Mouse (Mus musculus): ENCODE results near the gene A430078G23Rik. TPM values are rescaled to one million over a fixed set of nuclear protein-coding genes. Genes with fewer than 3 reads are reported as not detected.

The A430078G23Rik gene
- 0.12 and 0.21 TPM in 2 replicates for polyA plus RNA-seq (2015; fragmentation: Nextera tagmentation; extraction: Ambion mirVana)

GRCm38 (mm10) chr8:3353189-3353810 lies at the start of gene A430078G23Rik:
TSS of gene A430078G23Rik (plus strand) at chr8:3353415.

DNA sequence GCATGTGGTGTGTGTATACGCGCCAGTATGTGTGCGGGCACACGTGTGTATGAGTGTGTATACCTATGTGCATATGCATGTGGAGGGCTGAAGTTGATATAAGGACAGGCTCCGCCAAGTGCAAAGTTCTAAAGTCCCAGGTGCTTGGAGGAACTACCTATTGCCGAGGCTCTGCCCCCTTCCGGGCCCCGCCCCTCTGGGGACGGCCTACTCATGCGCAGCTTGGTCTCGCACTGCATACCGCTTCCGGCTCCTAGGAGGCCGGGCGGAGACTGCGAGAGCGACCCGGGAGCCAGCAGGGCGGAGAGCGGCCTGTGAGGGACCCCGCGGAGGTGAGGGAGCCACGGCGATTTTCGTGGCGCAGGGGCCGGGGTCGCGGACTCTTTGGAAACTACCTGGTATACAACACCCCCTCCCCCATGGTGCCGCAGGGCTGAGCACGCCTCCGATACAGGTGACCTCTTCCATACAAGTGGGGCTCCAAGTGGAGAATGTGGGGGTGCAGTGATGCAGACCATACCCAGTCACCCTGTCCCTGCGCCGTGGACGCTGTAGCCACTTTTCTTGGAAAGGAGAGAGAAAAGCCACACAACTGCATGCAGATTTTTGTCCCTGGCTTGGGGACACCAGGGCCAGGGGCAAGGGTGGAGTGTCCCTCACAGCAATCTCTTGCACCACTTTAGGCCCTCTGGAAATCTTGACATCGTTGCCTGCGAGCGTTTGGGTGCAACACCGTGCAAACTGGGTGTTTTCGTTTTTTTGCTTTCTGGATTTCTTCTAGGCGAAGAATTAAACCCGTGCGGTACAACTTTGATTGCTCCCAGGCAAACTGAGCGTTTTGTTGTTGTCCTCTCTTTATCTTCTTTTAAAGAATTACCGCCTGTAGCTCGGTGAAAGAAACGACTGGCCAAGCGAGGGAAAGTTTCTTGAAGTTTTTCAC lies 39.8 kb downstream of the A430078G23Rik start, which contains the start of gene Arhgef18:
Arhgef18 (plus strand) TSS at position 236 of the 940 bp plus-strand sequence.

Other genes with a start within 250 kb of the A430078G23Rik start
- 22.4 TPM in 2 replicates for gene Insr, start 73.8 kb upstream of the A430078G23Rik start, polyA plus RNA-seq (2015; fragmentation: Nextera tagmentation; extraction: Ambion mirVana)
- gene Arhgef18, start 39.6 kb downstream of the A430078G23Rik start, polyA plus RNA-seq (2015; fragmentation: Nextera tagmentation; extraction: Ambion mirVana): 7.6 and 9.2 TPM in 2 replicates
- gene Pex11g, start 114.3 kb downstream of the A430078G23Rik start, polyA plus RNA-seq (2015; fragmentation: Nextera tagmentation; extraction: Ambion mirVana): 5.5 and 7.1 TPM in 2 replicates
- 0.10 TPM in 1 of 2 replicates, not detected in the other for gene Tex45, start 117.4 kb downstream of the A430078G23Rik start, polyA plus RNA-seq (2015; fragmentation: Nextera tagmentation; extraction: Ambion mirVana)
- gene Zfp358, start 139.7 kb downstream of the A430078G23Rik start, polyA plus RNA-seq (2015; fragmentation: Nextera tagmentation; extraction: Ambion mirVana): 17.3 and 18.6 TPM in 2 replicates
- gene Mcoln1, start 147.0 kb downstream of the A430078G23Rik start, polyA plus RNA-seq (2015; fragmentation: Nextera tagmentation; extraction: Ambion mirVana): 30.1 and 32.9 TPM in 2 replicates
- gene Pnpla6, start 162.0 kb downstream of the A430078G23Rik start, polyA plus RNA-seq (2015; fragmentation: Nextera tagmentation; extraction: Ambion mirVana): 17.0 and 17.4 TPM in 2 replicates
- 0.25 TPM in 1 of 2 replicates, not detected in the other for gene C330021F23Rik, start 214.6 kb downstream of the A430078G23Rik start, polyA plus RNA-seq (2015; fragmentation: Nextera tagmentation; extraction: Ambion mirVana)
- 4.9 and 5.3 TPM in 2 replicates for gene Camsap3, start 233.9 kb downstream of the A430078G23Rik start, polyA plus RNA-seq (2015; fragmentation: Nextera tagmentation; extraction: Ambion mirVana)